Mouse (Mus musculus) liver, embryonic 11.5 days (tissue): ENCODE measurements around the gene Gars. TPM values are rescaled to one million over a fixed set of nuclear protein-coding genes. Genes with fewer than 3 reads are reported as not detected.

Source experiments
- ATAC-seq: fragments of 200-750 bp; cut with Nextera tagmentation; replicated peaks from 2 replicates; pipeline ENCODE4 v1.8.0; 2017; ENCODE audit warnings: moderate number of reproducible peaks, mild to moderate bottlenecking, moderate TSS enrichment, moderate library complexity; ENCODE audit not compliant: low FRiP score
- DNase-seq: peaks from one replicate; pipeline ENCODE4 v3.0.0-alpha.2; 2017; ENCODE audit warnings: low spot score
- H3K27ac ChIP-seq: fragments of 300-500 bp; sonication (generic); 2 replicates; pipeline ENCODE4 v1.5.1; 2014; ENCODE audit warnings: mild to moderate bottlenecking, low read depth, low read length, control low read depth
- H3K27me3 ChIP-seq: fragments of 300-500 bp; sonication (generic); replicated peaks from 2 replicates; pipeline ENCODE4 v1.6.1; 2014; ENCODE audit warnings: low read length, mixed read lengths; ENCODE audit not compliant: control insufficient read depth, insufficient read depth
- H3K36me3 ChIP-seq: fragments of 300-500 bp; sonication (generic); 2 replicates; pipeline ENCODE4 v1.6.1; 2014; ENCODE audit warnings: mild to moderate bottlenecking, low read length, moderate library complexity, mixed read lengths; ENCODE audit not compliant: control insufficient read depth, insufficient read depth
- H3K4me1 ChIP-seq: fragments of 300-500 bp; sonication (generic); replicated peaks from 2 replicates; pipeline ENCODE4 v1.6.1; 2014; ENCODE audit warnings: low read length, mixed read lengths; ENCODE audit not compliant: control insufficient read depth, insufficient read depth
- H3K4me2 ChIP-seq: fragments of 300-500 bp; sonication (generic); 2 replicates; pipeline ENCODE4 v1.6.1; 2014; ENCODE audit warnings: mild to moderate bottlenecking, control low read depth, moderate library complexity
- H3K4me3 ChIP-seq: fragments of 300-500 bp; sonication (generic); 2 replicates; pipeline ENCODE4 v1.5.1; 2014; ENCODE audit warnings: low read depth, low read length, control low read depth
- H3K9ac ChIP-seq: fragments of 300-500 bp; sonication (generic); 2 replicates; pipeline ENCODE4 v1.6.1; 2014; ENCODE audit warnings: low read depth, low read length, control low read depth
- H3K9me3 ChIP-seq: fragments of 300-500 bp; sonication (generic); 2 replicates; pipeline ENCODE4 v1.6.1; 2016; ENCODE audit warnings: low read length, inconsistent platforms, mixed read lengths; ENCODE audit not compliant: control insufficient read depth
- WGBS: fragments of 180-500 bp; shearing (Covaris S2); extraction: QIAGEN DNeasy Blood & Tissue Kit; methylation state at CpG from one replicate; pipeline ENCODE4 v1.1.7; 2014; 5-methylcytosine and 5-hydroxymethylcytosine counted together
- polyA plus RNA-seq: library from polyadenylated mRNA; unstranded; fragments of >200 nt; fragmentation: Nextera tagmentation; extraction: Ambion mirVana; gene quantifications from 2 replicates; pipeline ENCODE4 v1.2.1, GENCODE M21; 2014

Gene Gars
- polyA plus RNA-seq, 1 experiment from 2014 or later, result 253 TPM

DNA sequence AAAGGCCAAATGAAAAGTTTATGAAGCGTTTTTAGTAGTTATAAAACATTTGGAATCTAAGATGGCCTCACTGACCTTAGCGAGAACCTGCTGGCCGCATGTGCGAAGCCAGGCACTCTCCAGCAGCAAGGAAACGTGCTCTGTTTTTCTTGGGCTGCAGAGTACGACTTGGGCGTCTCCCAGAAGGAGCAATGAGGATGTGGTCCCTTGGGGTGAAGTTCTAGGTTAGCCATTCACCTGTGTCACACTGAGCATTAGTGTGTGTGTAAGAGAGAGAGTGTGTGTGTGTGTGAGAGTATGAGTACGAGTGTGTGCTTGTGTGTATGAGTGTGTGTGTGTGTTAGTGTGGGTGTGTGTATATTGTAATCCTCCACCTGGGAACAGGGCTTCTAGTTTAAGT lies 5.4 kb downstream of the Gars start:
- H3K4me1 ChIP-seq, result peaks cover 15% of the 10 kb centered on the region; the same call in 1 of the 2 replicates
- H3K36me3 ChIP-seq, result peaks cover 10% of the 10 kb centered on the region
- no peak overlapping the region for H3K9ac ChIP-seq
- ATAC-seq, result no peak
- 87% methylated on average over 8 of the region's 8 CpGs for WGBS
- no peak for DNase-seq
- no peak overlapping the region for H3K27ac ChIP-seq
- no peaks in the 10 kb centered on the region for H3K9me3 ChIP-seq
- no peak overlapping the region for H3K4me2 ChIP-seq
- no peaks in the 10 kb centered on the region for H3K27me3 ChIP-seq
- no peak overlapping the region for H3K4me3 ChIP-seq

DNA sequence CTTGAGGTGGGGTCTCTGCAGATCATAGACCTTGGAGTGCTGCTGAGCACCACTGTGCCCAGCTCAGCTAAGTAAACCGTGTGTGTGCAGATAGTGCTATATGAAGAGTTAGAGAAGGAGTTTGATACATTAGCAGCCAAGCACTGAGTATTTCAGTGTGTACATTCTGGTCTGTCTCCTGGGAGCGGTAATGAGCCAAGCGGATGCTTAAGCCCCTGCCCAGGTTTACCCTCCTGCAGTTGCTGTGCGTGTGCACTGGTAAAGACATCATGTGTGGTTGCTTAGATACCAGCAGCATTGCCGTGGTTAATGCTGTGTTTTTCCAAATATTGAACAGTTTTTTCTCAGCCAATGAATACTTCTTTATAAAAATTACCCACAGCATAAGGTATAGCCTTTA lies 6.7 kb downstream of the Gars start:
- H3K27me3 ChIP-seq, result no peaks in the 10 kb centered on the region
- H3K4me3 ChIP-seq, result no peak overlapping the region
- DNase-seq (no peak), ATAC-seq (no peak)
- no peak overlapping the region for H3K27ac ChIP-seq
- H3K9ac ChIP-seq, result no peak overlapping the region
- H3K36me3 ChIP-seq, result peaks cover 11% of the 10 kb centered on the region
- H3K4me1 ChIP-seq, result peaks cover 11% of the 10 kb centered on the region; the same call in 1 of the 2 replicates
- H3K9me3 ChIP-seq, result no peaks in the 10 kb centered on the region
- H3K4me2 ChIP-seq, result no peak overlapping the region
- WGBS, result 90% methylated on average over 5 of the region's 5 CpGs

GRCm38 (mm10) chr6:55045326-55045725 lies 7.5 kb downstream of the Gars start:
- Histone ChIP-seq H3K27me3 (no peaks in the 10 kb centered on the region), H3K4me2 (no peak overlapping the region), H3K36me3 (peaks cover 18% of the 10 kb centered on the region), H3K9me3 (no peaks in the 10 kb centered on the region), H3K4me3 (no peak overlapping the region), H3K27ac (no peak overlapping the region), H3K4me1 (peaks cover 6% of the 10 kb centered on the region; the same call in 1 of the 2 replicates), H3K9ac (no peak overlapping the region)
- DNase-seq (no peak), ATAC-seq (no peak)
- WGBS, result 66% methylated on average over 1 of the region's 1 CpGs

- Histone ChIP-seq H3K36me3 (peaks cover 34% of the 10 kb centered on the region), H3K27me3 (no peaks in the 10 kb centered on the region), H3K9ac (no peak overlapping the region), H3K4me2 (no peak overlapping the region), H3K4me3 (no peak overlapping the region), H3K4me1 (no peaks in the 10 kb centered on the region), H3K27ac (no peak overlapping the region), H3K9me3 (no peaks in the 10 kb centered on the region)
- ATAC-seq (no peak), DNase-seq (no peak)
- 93% methylated on average over 10 of the region's 10 CpGs for WGBS
Measured at GRCm38 (mm10) chr6:55049186-55049585, 11.4 kb downstream of the Gars start.

GRCm38 (mm10) chr6:55054491-55054890 lies 16.7 kb downstream of the Gars start:
- Histone ChIP-seq H3K27me3 (no peaks in the 10 kb centered on the region), H3K36me3 (peaks cover 54% of the 10 kb centered on the region), H3K4me1 (no peaks in the 10 kb centered on the region), H3K4me3 (no peak overlapping the region), H3K9ac (no peak overlapping the region), H3K9me3 (no peaks in the 10 kb centered on the region), H3K4me2 (no peak overlapping the region), H3K27ac (no peak overlapping the region)
- no peak for DNase-seq
- no peak for ATAC-seq
- 97% methylated on average over 4 of the region's 4 CpGs for WGBS

GRCm38 (mm10) chr6:55057427-55057826 lies 19.6 kb downstream of the Gars start:
- Histone ChIP-seq H3K36me3 (peaks cover 54% of the 10 kb centered on the region), H3K27me3 (no peaks in the 10 kb centered on the region), H3K9me3 (no peaks in the 10 kb centered on the region), H3K4me3 (no peak overlapping the region), H3K4me2 (no peak overlapping the region), H3K27ac (no peak overlapping the region), H3K9ac (no peak overlapping the region), H3K4me1 (no peaks in the 10 kb centered on the region)
- no peak for ATAC-seq
- no peak for DNase-seq
- WGBS, result 82% methylated on average over 3 of the region's 3 CpGs

DNA sequence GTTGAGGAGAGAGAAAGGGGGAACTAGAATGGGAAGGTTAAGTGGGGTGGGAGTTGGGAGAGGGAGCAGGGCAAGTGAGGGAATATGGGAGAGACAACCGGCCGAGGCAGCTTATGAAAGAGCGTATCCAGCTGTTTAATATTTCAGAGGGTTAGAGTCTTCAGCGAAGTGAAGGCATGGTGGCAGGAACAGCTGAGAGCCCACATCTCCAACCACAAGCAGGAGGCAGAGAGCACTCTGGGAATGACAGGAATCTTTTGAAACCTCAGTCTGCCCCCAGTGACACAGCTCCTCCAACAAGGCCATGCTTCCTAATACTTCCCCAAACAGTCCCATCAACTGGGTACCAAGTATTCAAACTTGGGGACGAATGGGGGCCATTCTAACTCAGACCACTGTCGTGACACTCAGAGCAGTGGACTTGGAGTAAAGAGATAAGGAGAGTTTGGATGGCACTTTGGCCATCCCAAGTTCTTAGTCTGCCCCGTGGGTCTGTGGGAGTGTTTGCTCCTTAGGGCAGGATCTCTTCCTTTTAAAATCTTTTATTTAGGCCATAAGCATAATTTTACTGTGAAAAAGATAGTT lies 22.5 kb downstream of the Gars start:
- no peak overlapping the region for H3K4me3 ChIP-seq
- H3K36me3 ChIP-seq, result peaks cover 45% of the 10 kb centered on the region
- H3K9me3 ChIP-seq, result no peaks in the 10 kb centered on the region
- 90% methylated on average over 7 of the region's 7 CpGs for WGBS
- H3K27ac ChIP-seq, result no peak overlapping the region
- ATAC-seq, result no peak
- no peak for DNase-seq
- no peaks in the 10 kb centered on the region for H3K27me3 ChIP-seq
- H3K9ac ChIP-seq, result no peak overlapping the region
- H3K4me1 ChIP-seq, result peaks cover 6% of the 10 kb centered on the region; the same call in 1 of the 2 replicates
- no peak overlapping the region for H3K4me2 ChIP-seq

GRCm38 (mm10) chr6:55061328-55061727 lies 23.5 kb downstream of the Gars start:
- Histone ChIP-seq H3K9ac (no peak overlapping the region), H3K36me3 (peaks cover 44% of the 10 kb centered on the region), H3K4me1 (peaks cover 6% of the 10 kb centered on the region; the same call in 1 of the 2 replicates), H3K27me3 (no peaks in the 10 kb centered on the region), H3K9me3 (no peaks in the 10 kb centered on the region), H3K4me3 (no peak overlapping the region), H3K4me2 (no peak overlapping the region), H3K27ac (no peak overlapping the region)
- 91% methylated on average over 11 of the region's 11 CpGs for WGBS
- DNase-seq, result no peak
- no peak for ATAC-seq

DNA sequence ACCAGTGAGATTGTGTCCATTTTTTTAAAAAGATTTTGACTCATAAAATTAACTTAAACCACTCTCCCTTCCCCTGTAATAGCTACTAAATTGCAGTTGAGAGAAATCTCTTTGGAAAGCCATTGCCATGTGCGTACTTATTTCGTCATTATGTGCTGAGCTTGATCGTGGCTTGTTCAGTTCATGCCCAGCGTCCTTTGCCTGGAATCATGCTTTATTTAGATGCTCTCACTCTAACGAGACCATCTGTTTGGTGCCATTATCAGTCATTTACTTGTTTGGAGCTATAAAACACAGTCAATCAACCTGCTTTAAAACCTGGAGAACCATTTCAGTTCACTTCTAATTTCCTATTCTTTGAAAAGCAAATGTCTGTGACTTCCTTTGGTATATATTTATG lies 24.4 kb downstream of the Gars start:
- ATAC-seq (no peak), DNase-seq (no peak)
- no peak overlapping the region for H3K9ac ChIP-seq
- peaks cover 44% of the 10 kb centered on the region for H3K36me3 ChIP-seq
- WGBS, result 91% methylated on average over 5 of the region's 5 CpGs
- no peak overlapping the region for H3K4me3 ChIP-seq
- no peak overlapping the region for H3K4me2 ChIP-seq
- peaks cover 6% of the 10 kb centered on the region; the same call in 1 of the 2 replicates for H3K4me1 ChIP-seq
- no peaks in the 10 kb centered on the region for H3K9me3 ChIP-seq
- no peaks in the 10 kb centered on the region for H3K27me3 ChIP-seq
- H3K27ac ChIP-seq, result no peak overlapping the region
